Mouse (Mus musculus): ENCODE measurements around the gene Frmd8. TPM values are rescaled to one million over a fixed set of nuclear protein-coding genes. Genes with fewer than 3 reads are reported as not detected.
"Not testable (repeated sequence)": the region's sequence is repeated elsewhere in the genome, so short reads cannot be mapped to it uniquely, and the experiment has no call there.

Gene Frmd8
- total RNA-seq, 2 experiments from 2014 or later = 12.7 to 13.0 TPM

GRCm38 (mm10) chr19:5827456-5828154 is 47.5 kb downstream of the Frmd8 start:
- no peak for DNase-seq (ENCODE audit: low spot score in 2 of 2)

GRCm38 (mm10) chr19:5827044-5827443 is 48.0 kb downstream of the Frmd8 start:
- DNase-seq (ENCODE audit: low spot score in 2 of 2) = no peak

- no peak for DNase-seq (ENCODE audit: low spot score in 2 of 2)
These were observed 48.4 kb downstream of the Frmd8 start for GRCm38 (mm10) chr19:5826731-5827002.

- no peak for DNase-seq (ENCODE audit: low spot score in 2 of 2)
These were observed 49.0 kb downstream of the Frmd8 start for GRCm38 (mm10) chr19:5825901-5826730.

GRCm38 (mm10) chr19:5824826-5825617 is 50.1 kb downstream of the Frmd8 start:
- DNase-seq (ENCODE audit: low spot score in 2 of 2) = no peak

GRCm38 (mm10) chr19:5824043-5824825 is 50.8 kb downstream of the Frmd8 start:
- DNase-seq (ENCODE audit: low spot score in 2 of 2) = no peak

GRCm38 (mm10) chr19:5823266-5823839 is 51.7 kb downstream of the Frmd8 start:
- no peak for DNase-seq (ENCODE audit: low spot score in 2 of 2)

GRCm38 (mm10) chr19:5822834-5823205 is 52.3 kb downstream of the Frmd8 start:
- DNase-seq (ENCODE audit: low spot score in 2 of 2) = no peak

GRCm38 (mm10) chr19:5822174-5822833 is 52.8 kb downstream of the Frmd8 start:
- peak; percentile 47 to 79 for DNase-seq (ENCODE audit: low spot score in 2 of 2)

GRCm38 (mm10) chr19:5821847-5822173 is 53.3 kb downstream of the Frmd8 start:
- no peak for DNase-seq (ENCODE audit: low spot score in 2 of 2)

- no peak for DNase-seq (ENCODE audit: low spot score in 2 of 2)
These were observed 55.5 kb downstream of the Frmd8 start for GRCm38 (mm10) chr19:5819549-5819948.

GRCm38 (mm10) chr19:5818590-5818977 is 56.5 kb downstream of the Frmd8 start:
- DNase-seq (ENCODE audit: low spot score in 2 of 2) = no peak

- DNase-seq (ENCODE audit: low spot score in 2 of 2) = peak; percentile 82 to 90
These were observed 57.1 kb downstream of the Frmd8 start for GRCm38 (mm10) chr19:5817703-5818589.

GRCm38 (mm10) chr19:5815928-5816327 is 59.1 kb downstream of the Frmd8 start:
- no peak for DNase-seq (ENCODE audit: low spot score in 2 of 2)

- DNase-seq (ENCODE audit: low spot score in 2 of 2) = peak in 1 of 2 experiments; percentile 72
These were observed 60.1 kb downstream of the Frmd8 start for GRCm38 (mm10) chr19:5815010-5815409.

- not testable (repeated sequence) for DNase-seq (ENCODE audit: low spot score in 2 of 2)
These were observed 61.0 kb downstream of the Frmd8 start for GRCm38 (mm10) chr19:5814048-5814447.

- no peak for DNase-seq (ENCODE audit: low spot score in 2 of 2)
These were observed 61.5 kb downstream of the Frmd8 start for GRCm38 (mm10) chr19:5813567-5813966.

GRCm38 (mm10) chr19:5811771-5812504 is 63.1 kb downstream of the Frmd8 start:
- peak; percentile 93 to 96 for DNase-seq (ENCODE audit: low spot score in 2 of 2)
